Mouse (Mus musculus) splenic B cell, adult 2 months (primary cell): Measurements from ENCODE around the gene Arid1b.

Experiments
- DNase-seq: peaks from one replicate; pipeline ENCODE4 v3.0.0-alpha.2; 2011; ENCODE audit warnings: low read depth, low spot score
- H3K27me3 ChIP-seq: 2 replicates; pipeline ENCODE4 v1.6.1; 2012; ENCODE audit warnings: mild to moderate bottlenecking, low read length, moderate library complexity, mixed read lengths; ENCODE audit not compliant: control insufficient read depth, poor library complexity, insufficient read depth, severe bottlenecking
- H3K36me3 ChIP-seq: 2 replicates; pipeline ENCODE4 v1.6.1; 2012; ENCODE audit warnings: mild to moderate bottlenecking, low read length, moderate library complexity, mixed read lengths; ENCODE audit not compliant: control insufficient read depth, poor library complexity, insufficient read depth, severe bottlenecking

Arid1b gene

DNA sequence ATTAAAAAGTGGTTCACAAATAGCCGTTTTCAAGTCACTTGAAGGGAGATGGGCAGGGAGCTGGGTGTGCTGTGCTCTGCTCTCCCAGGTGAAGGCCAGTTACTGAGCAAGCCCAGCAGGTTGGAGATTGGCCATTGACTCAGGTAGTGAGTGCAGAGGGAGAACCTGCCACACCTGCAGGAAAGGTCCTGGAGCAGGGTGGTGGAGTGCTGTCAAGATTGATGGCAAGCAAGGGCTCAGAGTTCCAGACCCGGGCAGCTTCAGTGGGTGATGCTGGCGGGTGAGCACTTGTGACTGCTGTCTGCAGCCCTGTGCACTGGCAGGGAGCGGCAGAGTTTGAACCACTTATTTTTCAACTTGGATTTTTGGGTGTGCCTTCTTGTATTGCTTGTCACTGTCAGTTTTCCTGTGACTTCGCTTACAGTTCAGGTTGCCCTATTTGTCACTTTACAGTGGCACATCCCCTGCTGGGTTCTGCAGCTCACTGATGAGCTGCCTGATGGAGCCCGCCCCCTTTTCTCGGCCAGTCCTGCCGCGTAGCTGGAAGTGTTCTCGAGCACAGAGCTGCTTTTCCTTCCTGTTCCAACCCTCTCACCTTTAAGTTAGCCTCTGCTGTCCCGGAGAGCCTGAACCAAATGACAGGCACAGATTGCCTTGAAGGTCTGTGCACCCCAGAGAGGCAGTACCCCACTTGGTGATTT, 27.3 kb downstream of the Arid1b start:
- H3K36me3 ChIP-seq, result no peaks in the 10 kb centered on the region
- DNase-seq, result no peak
- H3K27me3 ChIP-seq, result no peaks in the 10 kb centered on the region

DNA sequence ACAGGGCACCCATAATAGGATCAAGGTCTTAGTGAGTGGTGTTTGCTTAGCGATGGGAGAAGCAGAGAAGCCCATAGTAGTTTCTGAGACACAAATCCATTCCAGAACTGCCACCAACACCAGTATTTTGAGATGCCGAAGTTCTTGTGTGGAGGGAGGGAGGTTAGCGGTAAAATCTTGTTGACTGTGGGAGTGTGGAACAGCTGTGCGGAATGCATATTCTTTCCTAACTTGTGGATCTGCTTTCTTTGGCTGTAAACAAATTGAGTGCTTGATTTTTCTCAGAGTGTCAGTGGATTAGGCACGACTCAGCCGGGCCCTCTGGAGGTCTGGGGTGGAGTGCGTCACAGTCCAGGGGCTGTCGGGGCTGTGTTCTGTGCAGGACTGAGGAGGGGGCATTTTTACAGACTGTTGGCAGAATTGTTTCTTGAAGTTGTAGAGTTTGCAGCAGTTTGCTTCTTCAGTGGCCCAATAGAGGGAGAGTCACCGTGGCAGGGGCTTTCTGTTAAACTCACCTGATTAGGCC, 27.9 kb downstream of the Arid1b start:
- H3K27me3 ChIP-seq, result no peaks in the 10 kb centered on the region
- no peaks in the 10 kb centered on the region for H3K36me3 ChIP-seq
- no peak for DNase-seq

DNA sequence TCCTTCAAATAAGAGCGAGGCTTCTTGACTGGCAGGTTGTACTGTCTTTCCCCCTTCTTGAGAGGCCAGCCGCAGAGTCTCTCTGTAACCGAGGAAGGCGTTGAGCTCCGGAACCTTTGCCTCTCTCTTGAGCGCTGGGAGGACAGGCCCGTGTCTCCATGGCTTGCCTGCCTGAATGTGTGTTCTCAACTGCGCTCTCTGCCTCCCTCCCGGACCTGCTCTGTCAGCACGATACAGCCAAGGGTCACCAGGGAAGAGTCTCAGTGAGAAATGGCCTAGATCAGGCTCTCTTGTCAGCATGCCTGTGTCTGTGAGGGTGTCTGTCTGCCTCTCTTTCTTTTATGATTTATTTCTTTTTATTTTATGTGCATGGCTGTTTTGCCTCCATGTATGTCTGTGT, 29.6 kb downstream of the Arid1b start:
- DNase-seq, result no peak
- Histone ChIP-seq H3K27me3 (no peaks in the 10 kb centered on the region), H3K36me3 (no peaks in the 10 kb centered on the region)

DNA sequence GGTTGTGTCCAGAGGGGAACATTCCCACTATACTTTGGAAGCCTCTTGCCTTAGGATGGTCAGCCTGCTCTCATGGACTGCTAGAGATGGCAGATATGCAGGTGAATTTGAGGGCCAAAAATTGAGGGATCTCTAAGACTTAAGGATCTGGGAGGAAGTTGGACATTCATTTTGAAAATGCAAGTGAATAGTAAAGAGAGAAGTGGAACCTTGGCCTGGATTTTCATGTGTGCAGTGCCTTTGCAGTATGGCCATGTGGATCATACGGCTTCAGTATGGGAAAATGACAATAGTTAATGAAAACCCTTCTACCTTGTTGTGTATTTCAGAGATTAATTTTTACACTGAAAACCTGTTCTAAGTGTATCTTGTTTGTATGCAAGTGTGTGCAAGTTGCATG, 31.3 kb downstream of the Arid1b start:
- DNase-seq, result no peak
- H3K36me3 ChIP-seq, result no peaks in the 10 kb centered on the region
- no peaks in the 10 kb centered on the region for H3K27me3 ChIP-seq

DNA sequence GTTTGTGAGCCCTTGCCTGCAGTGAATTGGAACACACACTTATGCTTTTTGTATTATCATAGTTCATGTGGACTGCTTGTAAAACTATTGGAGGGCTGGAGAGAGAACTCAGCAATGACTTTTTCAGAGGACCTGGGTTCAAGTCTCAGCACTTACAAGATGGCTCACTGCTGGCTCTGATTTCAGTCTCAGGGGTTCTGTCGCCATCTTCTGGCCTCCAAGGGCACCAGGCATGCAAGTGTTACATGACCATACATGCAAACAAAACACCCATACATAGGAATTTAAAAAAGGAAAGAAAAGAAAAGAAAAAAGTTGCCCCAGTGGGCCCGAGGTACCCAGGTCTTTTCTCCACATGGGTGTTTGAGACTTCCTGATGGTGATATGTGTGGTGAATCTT, 32.4 kb downstream of the Arid1b start:
- Histone ChIP-seq H3K27me3 (no peaks in the 10 kb centered on the region), H3K36me3 (no peaks in the 10 kb centered on the region)
- peak; percentile 45 for DNase-seq

DNA sequence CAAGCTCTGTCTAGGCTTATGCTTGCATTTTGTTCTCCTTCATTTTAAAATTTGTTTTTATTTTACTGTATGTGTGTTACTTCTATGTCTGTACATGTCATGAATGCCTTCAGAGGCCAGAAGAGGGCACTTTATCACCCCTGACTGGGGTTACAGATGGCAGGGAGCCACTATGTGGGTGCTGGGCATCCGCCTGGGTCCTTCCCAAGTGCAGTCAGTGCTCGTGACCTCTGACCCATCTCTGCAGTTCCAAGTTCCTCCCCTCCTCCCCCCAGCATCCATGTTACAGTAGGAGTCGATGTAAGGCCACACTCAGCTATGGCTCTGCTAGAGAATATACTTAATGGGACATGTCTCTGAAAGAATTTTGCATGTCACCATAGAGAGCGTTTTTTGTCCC, 35.0 kb downstream of the Arid1b start:
- DNase-seq, result no peak
- H3K27me3 ChIP-seq, result no peaks in the 10 kb centered on the region
- no peaks in the 10 kb centered on the region for H3K36me3 ChIP-seq

DNA sequence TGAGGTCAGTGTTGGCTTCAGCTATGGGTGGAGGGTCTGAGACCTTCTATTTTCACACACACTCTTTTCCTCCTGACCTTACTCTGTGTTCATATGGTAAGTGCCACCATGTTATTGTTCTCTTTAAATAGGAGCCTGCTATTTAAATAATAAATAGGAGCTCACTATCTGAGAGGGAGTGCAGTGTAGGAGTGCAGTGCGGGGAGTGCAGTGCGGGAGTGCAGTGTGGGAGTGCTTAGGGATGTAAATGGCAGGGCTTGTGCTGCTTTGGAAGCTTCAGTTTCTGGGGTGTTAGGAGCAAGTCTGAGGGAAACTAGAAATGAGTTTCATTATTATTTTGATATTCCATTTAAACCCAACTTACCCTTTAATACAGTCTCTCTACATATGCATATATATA, 36.2 kb downstream of the Arid1b start:
- Histone ChIP-seq H3K36me3 (no peaks in the 10 kb centered on the region), H3K27me3 (no peaks in the 10 kb centered on the region)
- no peak for DNase-seq

DNA sequence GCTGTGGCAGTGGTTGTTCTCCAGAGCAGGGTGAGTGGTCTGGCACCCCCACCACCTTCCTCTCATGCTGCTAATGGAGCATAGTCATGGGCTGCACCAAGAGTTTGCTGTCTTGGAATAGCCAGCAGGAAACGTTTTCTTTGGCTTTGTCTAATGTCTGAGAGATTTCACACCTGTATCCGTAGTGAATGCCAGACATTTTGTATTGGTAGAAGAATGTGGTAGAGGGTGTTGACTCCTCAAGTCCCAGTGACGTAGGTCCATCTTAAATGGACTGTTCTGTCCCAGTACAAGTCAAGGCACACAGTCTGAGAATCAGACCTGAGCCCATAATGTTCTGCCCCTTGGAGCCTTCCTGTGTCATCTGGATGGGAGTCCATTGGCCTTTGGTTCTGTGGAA, 39.2 kb downstream of the Arid1b start:
- Histone ChIP-seq H3K36me3 (no peaks in the 10 kb centered on the region), H3K27me3 (no peaks in the 10 kb centered on the region)
- DNase-seq, result no peak

GRCm38 (mm10) chr17:5034201-5034600, 40.1 kb downstream of the Arid1b start:
- DNase-seq, result no peak
- no peaks in the 10 kb centered on the region for H3K27me3 ChIP-seq
- H3K36me3 ChIP-seq, result no peaks in the 10 kb centered on the region

DNA sequence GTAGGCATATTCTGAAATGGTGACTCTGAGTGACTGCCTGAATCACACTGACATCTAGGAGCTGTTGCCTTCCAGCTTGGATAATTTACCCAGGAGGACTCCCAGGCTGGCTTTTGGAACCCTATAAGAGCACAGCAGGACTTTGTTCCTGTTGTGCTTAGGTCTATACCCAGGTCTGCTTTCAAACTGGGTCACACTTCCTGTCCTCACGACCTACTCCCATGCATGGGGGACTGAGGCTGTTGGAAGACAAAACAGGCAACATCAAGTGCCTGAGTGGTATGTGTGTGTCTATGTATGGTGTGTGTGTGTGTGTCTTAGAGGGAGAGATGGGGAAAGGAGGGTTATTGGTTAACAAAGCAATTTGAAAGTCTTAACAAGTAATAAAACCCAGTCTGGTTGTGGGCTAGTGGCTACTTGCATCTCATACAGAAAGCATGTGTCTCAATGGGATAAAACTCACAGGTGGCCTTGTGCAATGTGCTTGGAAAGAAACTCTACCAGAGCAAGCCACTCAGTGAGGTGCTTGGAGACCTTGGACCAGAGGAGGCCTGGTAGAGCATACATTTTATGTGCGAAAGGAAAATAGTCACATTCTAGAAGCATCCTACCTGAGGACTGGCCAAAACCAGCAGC, 42.2 kb downstream of the Arid1b start:
- Histone ChIP-seq H3K36me3 (no peaks in the 10 kb centered on the region), H3K27me3 (no peaks in the 10 kb centered on the region)
- peak; percentile 26 for DNase-seq

DNA sequence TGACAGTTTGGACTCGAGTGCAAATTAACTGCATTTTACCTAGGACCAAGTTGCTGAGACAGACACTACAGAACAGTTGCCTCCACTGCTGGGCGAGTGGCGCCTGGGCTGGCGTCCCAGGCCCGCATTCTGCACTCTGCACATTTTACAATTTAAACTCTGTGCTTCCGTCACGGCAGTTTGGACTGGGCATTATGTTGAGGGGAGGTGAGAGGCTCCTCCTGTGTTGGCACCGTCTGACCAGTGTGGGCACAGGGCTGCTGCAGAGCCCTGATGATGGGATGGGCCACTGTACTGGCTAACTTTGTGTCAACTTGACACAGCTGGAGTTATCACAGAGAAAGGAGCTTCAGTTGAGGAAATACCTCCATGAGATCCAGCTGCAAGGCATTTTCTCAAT, 43.1 kb downstream of the Arid1b start:
- Histone ChIP-seq H3K27me3 (no peaks in the 10 kb centered on the region), H3K36me3 (0 out of 2 replicates have a peak, but pooled peaks cover 2% of the 10 kb centered on the region)
- no peak for DNase-seq

DNA sequence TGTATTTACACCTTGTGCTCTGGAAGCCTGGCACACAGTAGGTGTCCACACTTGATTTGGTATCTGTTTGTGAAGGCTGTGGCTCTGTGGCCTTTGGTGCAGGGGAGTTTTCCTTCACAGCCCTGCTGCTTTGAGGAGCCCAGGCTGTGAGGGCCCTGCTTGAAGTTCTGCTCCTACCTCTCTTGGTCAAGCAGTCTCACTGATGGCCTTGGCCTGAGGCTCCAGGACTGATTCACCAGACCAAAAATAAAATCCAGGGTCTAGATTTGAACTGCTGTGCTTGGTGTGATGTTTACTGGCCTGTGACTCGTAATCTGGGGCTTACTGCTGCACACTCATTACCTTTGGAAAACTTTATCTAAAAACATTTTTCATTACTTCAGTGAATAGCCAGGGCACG, 45.7 kb downstream of the Arid1b start:
- Histone ChIP-seq H3K36me3 (0 out of 2 replicates have a peak, but pooled peaks cover 2% of the 10 kb centered on the region), H3K27me3 (no peaks in the 10 kb centered on the region)
- no peak for DNase-seq

- no peak for DNase-seq
- 0 out of 2 replicates have a peak, but pooled peaks cover 2% of the 10 kb centered on the region for H3K36me3 ChIP-seq
- no peaks in the 10 kb centered on the region for H3K27me3 ChIP-seq
Observed at GRCm38 (mm10) chr17:5043871-5044270, 49.7 kb downstream of the Arid1b start.

DNA sequence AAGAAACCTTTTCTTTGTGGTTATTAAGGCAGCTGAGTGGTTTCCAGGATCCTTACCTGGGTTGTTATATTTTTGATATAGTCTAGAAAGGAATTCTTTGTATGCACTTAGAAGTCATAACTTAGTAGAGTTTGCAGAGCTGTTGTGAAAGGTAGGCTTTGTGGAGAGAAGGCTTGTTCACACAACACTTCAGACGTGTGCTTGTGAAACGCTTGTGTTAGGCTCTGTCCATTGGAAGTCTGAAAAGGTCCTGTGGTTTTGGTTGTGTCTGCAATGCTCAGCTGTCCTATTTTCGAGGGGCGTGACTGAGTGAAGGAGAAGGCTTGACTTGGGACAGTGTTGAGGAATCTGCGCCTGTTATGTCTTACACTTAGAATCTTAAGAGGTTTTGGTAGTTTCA, 51.5 kb downstream of the Arid1b start:
- Histone ChIP-seq H3K36me3 (peaks cover 2% of the 10 kb centered on the region; the same call in 1 of the 2 replicates), H3K27me3 (no peaks in the 10 kb centered on the region)
- DNase-seq, result no peak

DNA sequence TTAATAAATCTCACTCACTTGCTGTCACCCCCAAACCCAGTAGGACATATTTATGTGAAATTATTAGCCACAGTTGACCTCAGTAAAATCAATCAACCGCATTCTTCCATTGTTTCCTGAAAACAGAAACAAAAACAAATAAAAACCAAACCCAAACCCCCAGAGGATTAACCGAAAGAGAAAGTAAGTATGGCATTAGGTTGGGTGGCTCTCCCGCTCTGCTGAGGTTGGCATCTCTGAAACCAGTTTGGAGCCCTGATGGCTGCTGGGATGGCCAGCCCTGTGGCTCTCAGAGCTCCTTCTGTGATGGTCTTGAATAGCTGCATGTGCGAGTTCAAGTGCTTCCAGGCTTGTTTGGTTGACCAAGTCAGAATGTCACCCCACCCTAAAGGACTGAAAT, 53.2 kb downstream of the Arid1b start:
- H3K36me3 ChIP-seq, result peaks cover 1% of the 10 kb centered on the region
- peak; percentile 66 for DNase-seq
- H3K27me3 ChIP-seq, result no peaks in the 10 kb centered on the region
